Mouse (Mus musculus) testis, adult 2 months (tissue): ENCODE results near the gene Fam189a1.

Experiments
- CTCF ChIP-seq: fragments of 200-500 bp; IDR thresholded peaks from 2 replicates; pipeline ENCODE4 v1.5.1; 2012; ENCODE audit warnings: low read depth, mild to moderate bottlenecking, inconsistent platforms, low read length, moderate library complexity; ENCODE audit not compliant: control insufficient read depth, insufficient read depth, insufficient replicate concordance
- POLR2A ChIP-seq: fragments of 200-500 bp; IDR thresholded peaks from 2 replicates; pipeline ENCODE4 v1.6.1; 2012; ENCODE audit warnings: low read depth, mild to moderate bottlenecking, inconsistent platforms, low read length, moderate library complexity; ENCODE audit not compliant: control insufficient read depth

DNA sequence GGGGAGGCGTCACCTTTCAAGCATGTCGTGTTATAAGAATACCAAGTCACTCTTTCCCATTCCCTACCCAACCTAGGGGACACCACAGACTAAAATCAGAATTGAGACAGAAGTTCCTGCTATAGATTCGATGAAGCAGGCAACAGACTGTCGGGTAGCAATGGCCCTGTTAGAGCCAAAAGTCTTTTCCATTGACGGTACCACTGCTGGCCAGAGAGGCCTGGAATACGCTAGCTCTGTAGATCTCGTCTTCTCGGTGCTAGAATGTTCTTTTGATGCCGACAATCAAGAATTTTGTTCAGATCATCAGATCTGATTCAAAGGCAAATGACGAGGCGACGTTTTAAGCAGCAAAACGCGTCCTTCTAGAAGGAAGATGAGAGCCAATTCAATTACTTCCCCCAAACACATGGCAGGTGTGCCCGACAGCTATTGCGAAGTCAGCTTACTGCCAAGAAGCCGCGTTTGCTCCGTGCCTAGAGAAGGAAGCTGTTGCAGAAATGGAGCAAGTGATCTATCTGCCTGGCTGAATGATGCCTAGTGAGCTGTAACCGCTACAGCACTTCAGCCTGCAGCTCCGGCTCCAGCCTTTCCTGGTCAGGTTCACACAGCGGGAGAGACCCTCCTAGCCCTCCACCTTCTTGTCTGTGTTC, 171.8 kb downstream of the Fam189a1 start:
- no peak for TF ChIP-seq CTCF
- no peak for TF ChIP-seq POLR2A
